Mouse (Mus musculus) neural tube, embryonic 15.5 days (tissue): ENCODE measurements around the gene A130010J15Rik. TPM values are rescaled to one million over a fixed set of nuclear protein-coding genes. Genes with fewer than 3 reads are reported as not detected.

ENCODE experiments used
- ATAC-seq: fragments of 200-750 bp; cut with Nextera tagmentation; 2 replicates; pipeline ENCODE4 v1.8.0; 2017; ENCODE audit warnings: mild to moderate bottlenecking, moderate TSS enrichment, moderate library complexity; ENCODE audit not compliant: low FRiP score
- H3K27ac ChIP-seq: fragments of 300-500 bp; sonication (generic); replicated peaks from 2 replicates; pipeline ENCODE4 v1.5.1; 2015; ENCODE audit warnings: mild to moderate bottlenecking, inconsistent platforms
- H3K27me3 ChIP-seq: fragments of 300-500 bp; sonication (generic); replicated peaks from 2 replicates; pipeline ENCODE4 v1.6.1; 2015; ENCODE audit warnings: inconsistent platforms
- H3K36me3 ChIP-seq: fragments of 300-500 bp; sonication (generic); 2 replicates; pipeline ENCODE4 v1.6.1; 2015; ENCODE audit warnings: inconsistent platforms
- H3K4me1 ChIP-seq: fragments of 300-500 bp; sonication (generic); 2 replicates; pipeline ENCODE4 v1.6.1; 2015; ENCODE audit warnings: inconsistent platforms
- H3K4me2 ChIP-seq: fragments of 300-500 bp; sonication (generic); 2 replicates; pipeline ENCODE4 v1.6.1; 2015; ENCODE audit warnings: inconsistent platforms, mild to moderate bottlenecking, moderate library complexity
- H3K4me3 ChIP-seq: fragments of 300-500 bp; sonication (generic); replicated peaks from 2 replicates; pipeline ENCODE4 v1.5.1; 2015; ENCODE audit warnings: mild to moderate bottlenecking, inconsistent platforms
- H3K9ac ChIP-seq: fragments of 300-500 bp; sonication (generic); replicated peaks from 2 replicates; pipeline ENCODE4 v1.6.1; 2015; ENCODE audit warnings: mild to moderate bottlenecking, inconsistent platforms
- H3K9me3 ChIP-seq: fragments of 300-500 bp; sonication (generic); replicated peaks from 2 replicates; pipeline ENCODE4 v1.6.1; 2016; ENCODE audit warnings: inconsistent platforms
- WGBS: fragments of 180-500 bp; shearing (Covaris S2); methylation state at CpG from one replicate; pipeline ENCODE4 v1.1.7; 2015; ENCODE audit warnings: mixed read lengths; 5-methylcytosine and 5-hydroxymethylcytosine counted together
- polyA plus RNA-seq: library from polyadenylated mRNA; unstranded; fragments of >200 nt; fragmentation: Nextera tagmentation; extraction: Ambion mirVana; gene quantifications from 2 replicates; pipeline ENCODE4 v1.2.1, GENCODE M21; 2015

The A130010J15Rik gene
- polyA plus RNA-seq: 9.7 and 11.8 TPM in 2 replicates

GRCm38 (mm10) chr1:193167746-193168145, at the start of gene A130010J15Rik:
Gene A130010J15Rik (plus strand): TSS chr1:193168046.
- H3K4me1 ChIP-seq: peaks cover 12% of the 10 kb centered on the region
- H3K4me3 ChIP-seq: no peak within 1 kb of the TSS
- no peak for ATAC-seq
- no peaks in the 10 kb centered on the region for H3K36me3 ChIP-seq
- no peak within 1 kb of the TSS for H3K4me2 ChIP-seq
- H3K27me3 ChIP-seq: no peaks in the 10 kb centered on the region
- no peak within 1 kb of the TSS for H3K27ac ChIP-seq
- 92% methylated on average over 3 of the region's 3 CpGs for WGBS
- H3K9ac ChIP-seq: no peak within 1 kb of the TSS
- no peaks in the 10 kb centered on the region for H3K9me3 ChIP-seq

GRCm38 (mm10) chr1:193122793-193123192, 45.1 kb upstream of the A130010J15Rik start:
- Histone ChIP-seq H3K27me3 (no peaks in the 10 kb centered on the region), H3K27ac (no peak overlapping the region), H3K9me3 (no peaks in the 10 kb centered on the region), H3K36me3 (peaks cover 77% of the 10 kb centered on the region), H3K4me1 (peaks cover under 1% of the 10 kb centered on the region), H3K9ac (no peak overlapping the region), H3K4me3 (no peak overlapping the region), H3K4me2 (no peak overlapping the region)
- WGBS: 97% methylated on average over 7 of the region's 7 CpGs
- ATAC-seq: no peak

GRCm38 (mm10) chr1:193123290-193123689, 44.6 kb upstream of the A130010J15Rik start:
- peaks cover 75% of the 10 kb centered on the region for H3K36me3 ChIP-seq

GRCm38 (mm10) chr1:193125835-193126234, 42.0 kb upstream of the A130010J15Rik start:
- Histone ChIP-seq H3K4me1 (peaks cover 14% of the 10 kb centered on the region), H3K4me3 (no peak overlapping the region), H3K27me3 (no peaks in the 10 kb centered on the region), H3K9ac (no peak overlapping the region), H3K9me3 (no peaks in the 10 kb centered on the region), H3K36me3 (peaks cover 52% of the 10 kb centered on the region), H3K27ac (no peak overlapping the region), H3K4me2 (no peak overlapping the region)
- WGBS: 69% methylated on average over 4 of the region's 4 CpGs
- no peak for ATAC-seq

More at GRCm38 (mm10) chr1:193123290-193123689, 44.6 kb upstream of the A130010J15Rik start:
- ATAC-seq: no peak
- no peak overlapping the region for H3K4me3 ChIP-seq
- no peak overlapping the region for H3K4me2 ChIP-seq
- H3K27ac ChIP-seq: no peak overlapping the region
- 90% methylated on average over 6 of the region's 6 CpGs for WGBS
- no peaks in the 10 kb centered on the region for H3K9me3 ChIP-seq
- no peak overlapping the region for H3K9ac ChIP-seq
- peaks cover 5% of the 10 kb centered on the region for H3K4me1 ChIP-seq
- no peaks in the 10 kb centered on the region for H3K27me3 ChIP-seq

- WGBS: 93% methylated on average over 6 of the region's 6 CpGs
- Histone ChIP-seq H3K36me3 (peaks cover 30% of the 10 kb centered on the region), H3K27me3 (no peaks in the 10 kb centered on the region), H3K9me3 (no peaks in the 10 kb centered on the region), H3K4me2 (no peak overlapping the region), H3K4me3 (no peak overlapping the region), H3K27ac (no peak overlapping the region), H3K4me1 (peaks cover 14% of the 10 kb centered on the region), H3K9ac (no peak overlapping the region)
- no peak for ATAC-seq
Observed at GRCm38 (mm10) chr1:193128055-193128454, 39.8 kb upstream of the A130010J15Rik start.

- 28% methylated on average over 5 of the region's 5 CpGs for WGBS
- H3K9me3 ChIP-seq: no peaks in the 10 kb centered on the region
- ATAC-seq: no peak
- no peak overlapping the region for H3K27ac ChIP-seq
- no peaks in the 10 kb centered on the region for H3K27me3 ChIP-seq
- H3K4me2 ChIP-seq: peak overlapping the region; percentile 65
- peaks cover 17% of the 10 kb centered on the region for H3K36me3 ChIP-seq
- H3K9ac ChIP-seq: peak overlapping the region; percentile 82
- H3K4me1 ChIP-seq: peaks cover 14% of the 10 kb centered on the region
- H3K4me3 ChIP-seq: peak overlapping the region; percentile 77
Observed at GRCm38 (mm10) chr1:193129321-193129720, 38.5 kb upstream of the A130010J15Rik start.

GRCm38 (mm10) chr1:193129786-193130455, 37.9 kb upstream of the A130010J15Rik start, which contains the start of gene Diexf:
Gene Diexf (minus strand): TSS chr1:193130272.
- Histone ChIP-seq H3K27me3 (no peaks in the 10 kb centered on the region), H3K36me3 (peaks cover 15% of the 10 kb centered on the region), H3K4me1 (peaks cover 14% of the 10 kb centered on the region), H3K9me3 (no peaks in the 10 kb centered on the region), H3K4me3 (peak within 1 kb of the TSS; percentile 77), H3K4me2 (peak within 1 kb of the TSS; percentile 65), H3K9ac (peak within 1 kb of the TSS; percentile 82), H3K27ac (peak within 1 kb of the TSS; percentile 73)
- ATAC-seq: peak; percentile 93
- WGBS: 1% methylated on average over 61 of the region's 61 CpGs

- peak; percentile 68 for ATAC-seq
- H3K9me3 ChIP-seq: no peaks in the 10 kb centered on the region
- H3K36me3 ChIP-seq: peaks cover 15% of the 10 kb centered on the region
- H3K9ac ChIP-seq: peak overlapping the region; percentile 45
- H3K27ac ChIP-seq: peak overlapping the region; percentile 73
- 21% methylated on average over 11 of the region's 11 CpGs for WGBS
- H3K4me3 ChIP-seq: peak overlapping the region; percentile 77
- no peaks in the 10 kb centered on the region for H3K27me3 ChIP-seq
- H3K4me1 ChIP-seq: peaks cover 14% of the 10 kb centered on the region
- H3K4me2 ChIP-seq: peak overlapping the region; percentile 55
Observed at GRCm38 (mm10) chr1:193130456-193130825, 37.4 kb upstream of the A130010J15Rik start.

GRCm38 (mm10) chr1:193130839-193131238, 37.0 kb upstream of the A130010J15Rik start:
- Histone ChIP-seq H3K4me2 (peak overlapping the region; percentile 55), H3K27me3 (no peaks in the 10 kb centered on the region), H3K27ac (peak overlapping the region; percentile 73), H3K36me3 (peaks cover 15% of the 10 kb centered on the region), H3K9me3 (no peaks in the 10 kb centered on the region), H3K9ac (no peak overlapping the region), H3K4me3 (peak overlapping the region; percentile 77), H3K4me1 (peaks cover 14% of the 10 kb centered on the region)
- 85% methylated on average over 8 of the region's 8 CpGs for WGBS
- peak; percentile 12; the same call in 1 of the 2 replicates for ATAC-seq

GRCm38 (mm10) chr1:193131311-193131948, 36.4 kb upstream of the A130010J15Rik start:
- H3K9ac ChIP-seq: no peak overlapping the region
- ATAC-seq: no peak
- no peak overlapping the region for H3K4me3 ChIP-seq
- 62% methylated on average over 6 of the region's 6 CpGs for WGBS
- H3K36me3 ChIP-seq: peaks cover 15% of the 10 kb centered on the region
- H3K4me2 ChIP-seq: no peak overlapping the region
- H3K27me3 ChIP-seq: no peaks in the 10 kb centered on the region
- H3K9me3 ChIP-seq: no peaks in the 10 kb centered on the region
- H3K27ac ChIP-seq: no peak overlapping the region
- peaks cover 14% of the 10 kb centered on the region for H3K4me1 ChIP-seq

GRCm38 (mm10) chr1:193132385-193132784, 35.5 kb upstream of the A130010J15Rik start:
- Histone ChIP-seq H3K4me1 (peaks cover 14% of the 10 kb centered on the region), H3K36me3 (peaks cover 6% of the 10 kb centered on the region), H3K4me2 (no peak overlapping the region), H3K9me3 (no peaks in the 10 kb centered on the region), H3K9ac (no peak overlapping the region), H3K27ac (no peak overlapping the region), H3K27me3 (no peaks in the 10 kb centered on the region), H3K4me3 (no peak overlapping the region)
- ATAC-seq: no peak

- H3K9me3 ChIP-seq: no peaks in the 10 kb centered on the region
- 83% methylated on average over 1 of the region's 1 CpGs for WGBS
- no peaks in the 10 kb centered on the region for H3K27me3 ChIP-seq
- no peaks in the 10 kb centered on the region for H3K36me3 ChIP-seq
- peaks cover 7% of the 10 kb centered on the region for H3K4me1 ChIP-seq
- H3K27ac ChIP-seq: no peak overlapping the region
- H3K4me2 ChIP-seq: no peak overlapping the region
- H3K4me3 ChIP-seq: no peak overlapping the region
- no peak for ATAC-seq
- no peak overlapping the region for H3K9ac ChIP-seq
Observed at GRCm38 (mm10) chr1:193133726-193134125, 34.1 kb upstream of the A130010J15Rik start.
